Mouse (Mus musculus) midbrain, embryonic 12.5 days (tissue): ENCODE measurements around the gene Cfap97. TPM values are rescaled to one million over a fixed set of nuclear protein-coding genes. Genes with fewer than 3 reads are reported as not detected.
A peak's percentile ranks its signal among the peaks of the same experiment; 100 is the strongest.

Experiments
- ATAC-seq: fragments of 200-750 bp; cut with Nextera tagmentation; 2 replicates; pipeline ENCODE4 v1.8.0; 2017; ENCODE audit warnings: low read depth, moderate TSS enrichment, moderate library complexity; ENCODE audit not compliant: low FRiP score
- H3K27ac ChIP-seq: fragments of 300-500 bp; sonication (generic); replicated peaks from 2 replicates; pipeline ENCODE4 v1.5.1; 2016; ENCODE audit warnings: mild to moderate bottlenecking
- H3K27me3 ChIP-seq: fragments of 300-500 bp; sonication (generic); 2 replicates; pipeline ENCODE4 v1.6.1; 2016; ENCODE audit warnings: mild to moderate bottlenecking
- H3K36me3 ChIP-seq: fragments of 300-500 bp; sonication (generic); 2 replicates; pipeline ENCODE4 v1.6.1; 2016
- H3K4me1 ChIP-seq: fragments of 300-500 bp; sonication (generic); 2 replicates; pipeline ENCODE4 v1.6.1; 2016
- H3K4me2 ChIP-seq: fragments of 300-500 bp; sonication (generic); replicated peaks from 2 replicates; pipeline ENCODE4 v1.6.1; 2016; ENCODE audit warnings: mild to moderate bottlenecking, moderate library complexity
- H3K4me3 ChIP-seq: fragments of 300-500 bp; sonication (generic); 2 replicates; pipeline ENCODE4 v1.5.1; 2016; ENCODE audit warnings: mild to moderate bottlenecking
- H3K9ac ChIP-seq: fragments of 300-500 bp; sonication (generic); replicated peaks from 2 replicates; pipeline ENCODE4 v1.6.1; 2016; ENCODE audit warnings: mild to moderate bottlenecking, moderate library complexity
- H3K9me3 ChIP-seq: fragments of 300-500 bp; sonication (generic); 2 replicates; pipeline ENCODE4 v1.6.1; 2016; ENCODE audit warnings: mild to moderate bottlenecking
- WGBS: fragments of 180-500 bp; shearing (Covaris S2); methylation state at CpG from one replicate; pipeline ENCODE4 v1.1.7; 2016; 5-methylcytosine and 5-hydroxymethylcytosine counted together
- polyA plus RNA-seq: library from polyadenylated mRNA; unstranded; fragments of >200 nt; fragmentation: Nextera tagmentation; extraction: Ambion mirVana; gene quantifications from 2 replicates; pipeline ENCODE4 v1.2.1, GENCODE M21; 2016

Cfap97 gene
- polyA plus RNA-seq, 1 experiment from 2014 or later = 25.5 TPM

DNA sequence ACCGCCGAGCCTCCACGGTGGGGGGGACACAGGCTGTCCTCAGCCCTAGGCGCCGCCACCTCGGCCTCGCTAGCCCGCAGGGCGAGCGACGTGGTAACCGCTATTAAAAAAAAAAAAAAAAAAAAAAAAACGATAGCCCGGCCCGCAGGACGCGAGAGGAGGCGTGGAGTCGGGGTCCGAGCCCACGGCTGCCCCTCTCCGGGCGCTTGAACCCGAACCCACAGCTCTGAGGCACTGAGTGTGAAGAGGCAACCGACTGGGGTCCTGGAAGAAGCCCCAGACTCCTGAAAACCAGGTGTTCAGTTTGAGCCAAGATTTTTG lies 12.3 kb downstream of the Cfap97 start:
- no peaks in the 10 kb centered on the region for H3K36me3 ChIP-seq
- peaks cover 1% of the 10 kb centered on the region; the same call in 1 of the 2 replicates for H3K9me3 ChIP-seq
- under 1% methylated on average over 23 of the region's 25 CpGs for WGBS
- ATAC-seq = no peak; the same call in 1 of the 2 replicates
- H3K27me3 ChIP-seq = no peaks in the 10 kb centered on the region
- peak overlapping the region; percentile 74 for H3K9ac ChIP-seq
- H3K4me1 ChIP-seq = peaks cover 18% of the 10 kb centered on the region
- H3K4me3 ChIP-seq = peak overlapping the region; percentile 75
- H3K27ac ChIP-seq = peak overlapping the region; percentile 88
- peak overlapping the region; percentile 66 for H3K4me2 ChIP-seq

DNA sequence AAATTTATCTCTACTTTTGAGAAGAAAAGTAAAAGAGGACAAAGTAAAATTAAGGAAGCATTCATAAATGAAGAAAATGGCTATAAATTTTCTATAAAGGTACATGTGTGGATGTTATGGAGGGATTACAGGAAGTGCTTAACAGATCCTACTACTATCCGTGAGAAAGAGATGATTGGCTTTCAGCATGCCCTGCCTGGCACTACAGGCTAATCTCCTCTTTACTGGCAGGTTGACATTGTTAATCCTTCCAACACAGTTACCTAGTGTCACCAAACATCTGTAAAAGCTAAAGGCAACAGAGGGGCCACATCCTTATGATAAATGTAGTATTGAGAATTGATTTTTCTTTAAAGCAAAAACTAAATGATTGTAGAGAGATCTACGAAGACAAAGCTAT lies 22.1 kb downstream of the Cfap97 start:
- no peak for ATAC-seq
- H3K4me2 ChIP-seq = no peak overlapping the region
- H3K36me3 ChIP-seq = peaks cover 15% of the 10 kb centered on the region
- no peak overlapping the region for H3K9ac ChIP-seq
- no peaks in the 10 kb centered on the region for H3K4me1 ChIP-seq
- 82% methylated on average over 2 of the region's 2 CpGs for WGBS
- no peak overlapping the region for H3K27ac ChIP-seq
- H3K4me3 ChIP-seq = no peak overlapping the region
- no peaks in the 10 kb centered on the region for H3K27me3 ChIP-seq
- no peaks in the 10 kb centered on the region for H3K9me3 ChIP-seq

DNA sequence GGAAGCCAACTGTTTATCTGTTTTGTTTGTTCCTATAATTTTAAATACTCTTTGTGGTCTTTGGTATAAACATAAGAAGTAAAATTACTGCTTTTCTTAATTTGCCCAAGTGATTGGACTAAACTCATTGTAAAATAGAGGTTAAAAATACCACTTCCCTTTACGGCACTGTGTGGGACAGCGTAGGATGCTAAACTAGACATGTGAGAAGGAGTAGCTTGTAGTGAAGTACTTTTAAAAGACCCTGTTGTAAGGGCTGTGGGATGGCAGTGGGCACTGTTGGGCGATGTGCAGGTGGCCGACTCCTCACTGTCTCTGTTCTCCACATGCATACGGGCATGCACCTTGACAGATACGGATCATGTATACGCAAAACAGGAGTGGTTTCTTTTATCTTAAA lies 28.6 kb downstream of the Cfap97 start:
- Histone ChIP-seq H3K9me3 (no peaks in the 10 kb centered on the region), H3K4me1 (no peaks in the 10 kb centered on the region), H3K36me3 (no peaks in the 10 kb centered on the region; the same call in 1 of the 2 replicates), H3K9ac (no peak overlapping the region), H3K27ac (no peak overlapping the region), H3K4me3 (no peak overlapping the region), H3K27me3 (no peaks in the 10 kb centered on the region), H3K4me2 (no peak overlapping the region)
- WGBS = 93% methylated on average over 7 of the region's 7 CpGs
- ATAC-seq = no peak

DNA sequence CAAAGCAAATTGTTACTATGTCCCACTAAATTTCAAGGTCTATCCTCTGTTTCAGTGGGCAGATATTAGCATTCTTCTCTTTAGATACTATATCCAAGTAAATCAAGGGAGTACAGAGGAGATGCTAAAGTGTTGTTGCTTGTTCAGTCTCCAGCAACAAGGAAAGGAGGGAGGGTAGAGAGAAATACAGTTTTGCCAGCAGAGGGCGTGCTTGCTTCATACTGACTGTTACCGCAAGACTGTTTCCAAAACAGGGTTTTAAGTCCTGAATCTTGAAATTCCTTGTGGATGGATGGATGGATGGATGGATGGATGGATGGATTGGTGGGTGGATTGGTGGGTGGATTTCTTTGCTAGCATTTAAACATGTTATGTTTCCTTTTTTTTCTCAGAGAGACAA lies 33.8 kb downstream of the Cfap97 start:
- 5% methylated on average over 2 of the region's 2 CpGs for WGBS
- H3K9ac ChIP-seq = no peak overlapping the region
- no peak overlapping the region for H3K4me3 ChIP-seq
- ATAC-seq = no peak
- H3K27me3 ChIP-seq = no peaks in the 10 kb centered on the region
- H3K4me2 ChIP-seq = no peak overlapping the region
- H3K4me1 ChIP-seq = no peaks in the 10 kb centered on the region
- no peaks in the 10 kb centered on the region for H3K9me3 ChIP-seq
- H3K36me3 ChIP-seq = no peaks in the 10 kb centered on the region; the same call in 1 of the 2 replicates
- no peak overlapping the region for H3K27ac ChIP-seq

DNA sequence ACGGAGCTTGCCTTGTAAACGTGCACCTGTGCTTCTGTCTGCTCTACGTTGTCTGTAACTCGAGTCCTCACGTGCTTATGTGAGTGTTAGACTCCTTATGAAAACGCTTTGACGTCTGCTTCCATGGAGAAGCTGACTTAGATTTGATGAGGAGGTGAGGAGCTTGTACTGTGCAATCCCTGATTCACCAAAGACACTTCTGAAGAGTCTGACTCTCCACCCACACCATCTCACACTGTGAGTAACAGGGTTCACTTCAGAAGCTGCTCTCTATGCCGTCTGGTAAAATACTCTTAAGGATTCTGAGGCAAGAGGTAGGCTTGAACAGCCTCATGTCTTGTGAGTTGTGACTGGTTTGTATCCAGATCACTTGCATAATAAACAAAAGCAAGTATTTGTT lies 41.5 kb downstream of the Cfap97 start:
- Histone ChIP-seq H3K9ac (no peak overlapping the region), H3K36me3 (peaks cover 26% of the 10 kb centered on the region; the same call in 1 of the 2 replicates), H3K27ac (no peak overlapping the region), H3K4me2 (no peak overlapping the region), H3K4me1 (no peaks in the 10 kb centered on the region), H3K9me3 (no peaks in the 10 kb centered on the region), H3K4me3 (no peak overlapping the region), H3K27me3 (no peaks in the 10 kb centered on the region)
- no peak for ATAC-seq
- WGBS = 92% methylated on average over 8 of the region's 8 CpGs

DNA sequence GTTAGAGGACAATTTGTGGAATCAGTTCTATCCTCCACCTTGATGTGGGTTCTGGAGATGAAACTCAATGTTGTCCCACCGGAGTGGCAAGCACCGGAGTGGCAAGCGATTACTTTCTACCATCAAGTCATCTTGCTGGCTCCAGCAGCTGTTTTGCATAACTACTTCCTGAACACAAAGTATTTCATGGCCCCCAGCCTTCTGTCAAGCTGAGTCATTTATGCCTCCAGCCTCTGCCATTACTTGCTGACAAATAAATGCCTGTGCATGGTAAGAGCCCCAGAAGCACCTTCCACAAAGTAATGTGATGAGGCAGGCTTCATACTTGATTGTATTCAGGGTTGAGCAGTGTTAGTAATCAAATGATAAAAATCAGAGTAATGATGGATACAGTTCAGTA lies 45.3 kb downstream of the Cfap97 start:
- H3K36me3 ChIP-seq = peaks cover 32% of the 10 kb centered on the region; the same call in 1 of the 2 replicates
- no peak overlapping the region for H3K4me2 ChIP-seq
- H3K9me3 ChIP-seq = no peaks in the 10 kb centered on the region
- no peak for ATAC-seq
- H3K27me3 ChIP-seq = no peaks in the 10 kb centered on the region
- no peak overlapping the region for H3K27ac ChIP-seq
- H3K4me3 ChIP-seq = no peak overlapping the region
- H3K4me1 ChIP-seq = no peaks in the 10 kb centered on the region
- WGBS = 95% methylated on average over 3 of the region's 3 CpGs
- no peak overlapping the region for H3K9ac ChIP-seq

DNA sequence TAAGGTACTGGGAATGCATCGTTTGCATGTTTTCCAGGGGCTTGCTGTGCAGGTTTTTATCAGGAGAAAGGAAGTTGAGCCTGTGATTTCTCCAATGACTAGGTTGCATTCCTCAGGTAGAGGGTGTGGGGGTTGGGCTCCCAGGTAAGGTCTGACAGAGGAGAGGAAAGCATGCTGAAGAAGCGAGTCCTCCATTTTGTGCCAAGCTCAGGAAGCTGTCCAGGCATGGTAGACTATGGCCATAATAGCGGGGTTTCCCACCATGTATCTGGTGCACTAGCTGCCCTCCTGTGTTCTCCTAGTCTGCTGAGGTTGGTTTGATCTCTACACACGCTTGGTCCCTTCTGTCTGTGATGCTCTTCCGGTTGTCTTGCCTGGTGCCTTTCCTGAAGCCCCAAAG lies 46.1 kb downstream of the Cfap97 start:
- Histone ChIP-seq H3K4me1 (no peaks in the 10 kb centered on the region), H3K9ac (no peak overlapping the region), H3K9me3 (no peaks in the 10 kb centered on the region), H3K4me3 (no peak overlapping the region), H3K4me2 (no peak overlapping the region), H3K36me3 (peaks cover 34% of the 10 kb centered on the region), H3K27ac (no peak overlapping the region), H3K27me3 (no peaks in the 10 kb centered on the region)
- 83% methylated on average over 5 of the region's 5 CpGs for WGBS
- no peak for ATAC-seq

DNA sequence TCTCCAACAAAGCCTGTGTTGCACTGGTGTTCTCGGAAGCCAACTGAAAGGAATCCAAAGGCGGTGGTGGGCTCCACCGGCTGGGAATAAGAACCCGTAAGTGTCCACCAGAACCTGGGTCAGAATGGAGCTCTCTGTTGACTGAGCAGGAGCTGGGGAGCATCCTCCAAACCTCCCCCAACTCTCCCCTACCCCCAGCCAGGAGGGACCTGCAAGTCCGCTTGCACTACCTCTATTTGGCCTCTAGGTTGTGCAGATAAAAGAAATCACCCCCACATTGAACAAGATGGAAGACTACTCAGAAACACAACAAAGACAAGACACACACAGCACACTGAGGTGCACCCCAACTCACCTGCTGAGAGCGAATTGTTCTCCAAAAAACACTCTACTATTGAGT lies 50.8 kb downstream of the Cfap97 start:
- Histone ChIP-seq H3K9me3 (no peaks in the 10 kb centered on the region), H3K4me2 (no peak overlapping the region), H3K9ac (no peak overlapping the region), H3K36me3 (peaks cover 58% of the 10 kb centered on the region), H3K4me1 (no peaks in the 10 kb centered on the region), H3K27me3 (no peaks in the 10 kb centered on the region), H3K4me3 (no peak overlapping the region), H3K27ac (no peak overlapping the region)
- 86% methylated on average over 6 of the region's 6 CpGs for WGBS
- 0 out of 2 replicates have a peak, but pooled peaks have one; percentile 27 for ATAC-seq

DNA sequence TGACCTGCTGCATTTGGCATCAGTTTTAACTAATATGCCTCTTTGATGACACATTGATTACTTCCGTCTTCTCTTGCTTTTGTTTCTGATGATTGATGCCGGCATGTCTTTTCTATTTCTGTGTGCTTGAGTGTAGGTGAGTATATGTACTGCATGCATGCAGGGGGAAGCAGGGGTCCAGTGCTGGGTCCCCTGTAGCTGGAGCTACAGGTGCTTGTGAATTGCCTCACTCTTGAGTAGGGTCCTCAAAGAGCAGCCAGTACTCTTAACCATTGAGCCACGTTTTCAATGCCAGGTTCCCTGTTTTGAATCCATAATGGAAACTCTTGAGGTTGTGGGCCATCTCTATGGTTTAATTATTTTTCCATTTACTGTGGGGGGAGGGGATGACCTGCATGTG lies 52.7 kb downstream of the Cfap97 start:
- H3K27me3 ChIP-seq = no peaks in the 10 kb centered on the region
- H3K4me2 ChIP-seq = no peak overlapping the region
- peaks cover 12% of the 10 kb centered on the region for H3K4me1 ChIP-seq
- H3K9ac ChIP-seq = no peak overlapping the region
- WGBS = 88% methylated on average over 3 of the region's 3 CpGs
- H3K4me3 ChIP-seq = no peak overlapping the region
- no peak for ATAC-seq
- H3K9me3 ChIP-seq = no peaks in the 10 kb centered on the region
- H3K27ac ChIP-seq = no peak overlapping the region
- peaks cover 77% of the 10 kb centered on the region for H3K36me3 ChIP-seq

DNA sequence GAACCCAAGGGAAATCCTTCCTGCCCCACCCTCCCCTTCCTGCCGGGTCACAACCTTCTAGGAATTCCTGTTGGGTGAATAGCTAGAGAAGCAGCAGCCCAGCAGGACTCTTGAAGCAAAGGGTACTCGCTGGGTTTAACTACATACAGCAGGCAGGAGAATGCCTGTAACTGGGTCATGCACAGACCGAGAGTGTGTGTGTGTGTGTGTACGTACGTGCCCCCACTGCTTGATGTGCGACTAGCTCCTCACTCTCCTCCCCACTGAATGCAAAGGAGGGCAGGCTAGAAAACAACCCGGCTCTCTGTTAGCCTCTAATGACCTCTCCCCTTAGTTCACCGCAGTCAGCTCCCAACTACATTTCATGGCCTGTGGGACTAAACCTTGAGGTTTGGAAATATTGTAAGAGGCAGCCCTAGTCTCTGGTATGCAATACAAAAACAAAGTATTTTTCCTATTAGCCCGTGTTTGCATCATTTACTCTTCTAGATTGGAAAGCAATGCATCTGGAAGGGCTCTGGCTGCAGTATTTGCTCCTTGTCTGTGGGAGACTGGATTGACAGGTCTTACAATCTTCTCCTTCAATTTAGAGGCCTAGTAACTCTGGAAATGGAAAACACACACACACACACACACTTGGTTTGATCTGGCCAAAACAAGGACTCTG lies 53.5 kb downstream of the Cfap97 start:
- H3K4me1 ChIP-seq = peaks cover 20% of the 10 kb centered on the region
- ATAC-seq = no peak
- H3K27ac ChIP-seq = no peak overlapping the region
- peaks cover 77% of the 10 kb centered on the region for H3K36me3 ChIP-seq
- H3K9ac ChIP-seq = no peak overlapping the region
- 83% methylated on average over 9 of the region's 9 CpGs for WGBS
- H3K4me2 ChIP-seq = no peak overlapping the region
- H3K9me3 ChIP-seq = no peaks in the 10 kb centered on the region
- no peaks in the 10 kb centered on the region for H3K27me3 ChIP-seq
- no peak overlapping the region for H3K4me3 ChIP-seq

DNA sequence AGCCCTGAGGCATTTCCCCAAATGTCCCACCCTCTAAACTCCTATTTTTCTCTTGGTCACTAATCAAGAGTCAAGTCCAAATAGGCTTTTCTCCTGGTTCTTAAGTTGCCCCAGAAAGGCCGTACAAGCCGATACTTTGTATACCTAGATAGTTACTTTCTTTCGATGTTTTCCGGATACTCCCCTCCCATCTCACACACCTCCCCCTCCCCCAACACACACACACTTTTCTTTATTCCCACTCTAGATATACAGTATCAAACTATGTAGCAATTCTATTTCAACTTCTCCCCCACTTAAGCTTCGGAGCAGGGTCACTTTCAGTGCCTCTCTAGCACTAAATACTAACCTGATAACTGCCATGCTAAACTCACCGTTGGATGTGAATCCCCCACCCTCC lies 54.5 kb downstream of the Cfap97 start:
- 91% methylated on average over 6 of the region's 6 CpGs for WGBS
- Histone ChIP-seq H3K27ac (no peak overlapping the region), H3K4me3 (no peak overlapping the region), H3K9me3 (no peaks in the 10 kb centered on the region), H3K4me1 (peaks cover 22% of the 10 kb centered on the region), H3K4me2 (no peak overlapping the region), H3K9ac (no peak overlapping the region), H3K36me3 (peaks cover 77% of the 10 kb centered on the region), H3K27me3 (no peaks in the 10 kb centered on the region)
- ATAC-seq = no peak

DNA sequence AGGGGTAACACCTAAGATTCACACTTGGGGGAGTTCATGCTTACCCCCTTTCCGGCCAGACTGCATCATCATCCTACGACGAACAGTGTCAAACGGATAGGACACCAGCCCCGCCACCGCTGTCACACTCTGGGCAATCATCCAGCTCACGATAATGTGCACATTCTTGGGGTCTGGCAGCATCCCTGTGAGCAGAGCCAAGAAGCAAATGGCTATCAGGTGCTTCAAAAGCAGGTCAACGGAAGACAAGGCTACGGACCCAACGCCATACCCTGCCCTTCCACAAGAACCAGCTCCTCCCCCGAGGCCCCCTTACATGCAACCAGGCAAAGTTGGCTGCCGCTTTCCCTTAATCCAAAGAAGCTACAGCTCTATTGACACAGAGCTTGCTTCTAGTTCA lies 56.8 kb downstream of the Cfap97 start:
- Histone ChIP-seq H3K9me3 (no peaks in the 10 kb centered on the region), H3K4me2 (peak overlapping the region; percentile 81), H3K27ac (no peak overlapping the region), H3K27me3 (peaks cover under 1% of the 10 kb centered on the region; the same call in 1 of the 2 replicates), H3K36me3 (peaks cover 57% of the 10 kb centered on the region), H3K4me3 (peak overlapping the region; percentile 80), H3K4me1 (peaks cover 32% of the 10 kb centered on the region), H3K9ac (peak overlapping the region; percentile 34; the same call in 1 of the 2 replicates)
- ATAC-seq = no peak
- 87% methylated on average over 12 of the region's 12 CpGs for WGBS

DNA sequence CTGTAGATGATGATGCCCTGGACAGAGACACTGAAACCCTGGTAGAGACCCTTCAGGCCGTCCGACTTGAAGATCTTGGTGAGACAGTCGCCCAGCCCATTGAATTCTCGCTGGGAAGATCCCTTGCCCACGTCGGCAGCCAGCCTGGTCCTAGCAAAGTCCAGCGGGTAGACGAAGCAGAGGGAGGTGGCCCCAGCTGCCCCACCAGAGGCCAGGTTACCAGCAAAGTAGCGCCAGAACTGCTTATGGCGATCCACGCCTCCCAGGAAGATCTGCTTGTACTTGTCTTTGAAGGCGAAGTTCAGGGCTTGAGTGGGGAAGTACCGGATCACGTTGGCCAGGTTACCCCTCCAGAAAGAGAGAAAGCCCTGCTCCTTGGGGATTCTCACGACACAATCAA lies 57.5 kb downstream of the Cfap97 start:
- H3K4me1 ChIP-seq = peaks cover 32% of the 10 kb centered on the region
- H3K9me3 ChIP-seq = no peaks in the 10 kb centered on the region
- 84% methylated on average over 15 of the region's 15 CpGs for WGBS
- ATAC-seq = no peak
- H3K4me3 ChIP-seq = peak overlapping the region; percentile 80
- no peak overlapping the region for H3K27ac ChIP-seq
- H3K27me3 ChIP-seq = peaks cover 6% of the 10 kb centered on the region
- H3K4me2 ChIP-seq = peak overlapping the region; percentile 81
- peaks cover 52% of the 10 kb centered on the region for H3K36me3 ChIP-seq
- H3K9ac ChIP-seq = peak overlapping the region; percentile 92; the same call in 1 of the 2 replicates
